Mouse (Mus musculus) layer of hippocampus, adult 8-10 months (tissue): ENCODE data around the gene Clip4. TPM values are rescaled to one million over a fixed set of nuclear protein-coding genes. Genes with fewer than 3 reads are reported as not detected.
A peak's percentile ranks its signal among the peaks of the same experiment; 100 is the strongest.
"Not testable (repeated sequence)": the region's sequence is repeated elsewhere in the genome, so short reads cannot be mapped to it uniquely, and the experiment has no call there.

Source experiments
- DNase-seq, 2 experiments: peaks; one replicate each; pipeline ENCODE4 v3.0.0; 2022; ENCODE audit warnings: low spot score in 2 of 2
- total RNA-seq, 4 experiments: library from RNA; stranded (reverse); gene quantifications; 2 replicates each; pipeline ENCODE4 v1.2.4; 2022

The Clip4 gene
- 10 to 100 TPM; 78.0 to 95.5 (median 87.4) TPM for total RNA-seq

GRCm38 (mm10) chr17:71768173-71768572, at the start of gene Clip4:
Clip4 (plus strand) TSS chr17:71768473.
- not testable (repeated sequence) for DNase-seq

DNA sequence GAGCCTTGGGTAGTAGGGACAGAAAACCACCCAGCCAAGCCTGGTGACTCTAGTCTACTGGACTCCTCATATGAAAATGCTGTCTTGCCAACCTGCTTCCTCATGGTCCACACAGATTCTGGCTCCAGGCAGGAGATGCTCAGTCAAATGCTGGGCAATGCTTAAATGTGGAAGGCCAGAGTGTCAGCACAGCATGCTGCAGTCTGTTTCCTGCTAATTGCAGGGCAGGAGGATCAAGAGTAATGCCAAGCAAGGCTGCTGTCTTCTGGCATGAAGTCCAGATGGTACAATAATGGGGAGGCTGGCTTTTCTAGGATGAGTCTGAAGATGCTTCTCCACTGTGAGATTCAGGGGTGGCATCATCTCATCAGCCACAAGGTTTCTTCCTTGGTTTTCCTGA, 47.8 kb upstream of the Clip4 start:
- DNase-seq = no peak

DNA sequence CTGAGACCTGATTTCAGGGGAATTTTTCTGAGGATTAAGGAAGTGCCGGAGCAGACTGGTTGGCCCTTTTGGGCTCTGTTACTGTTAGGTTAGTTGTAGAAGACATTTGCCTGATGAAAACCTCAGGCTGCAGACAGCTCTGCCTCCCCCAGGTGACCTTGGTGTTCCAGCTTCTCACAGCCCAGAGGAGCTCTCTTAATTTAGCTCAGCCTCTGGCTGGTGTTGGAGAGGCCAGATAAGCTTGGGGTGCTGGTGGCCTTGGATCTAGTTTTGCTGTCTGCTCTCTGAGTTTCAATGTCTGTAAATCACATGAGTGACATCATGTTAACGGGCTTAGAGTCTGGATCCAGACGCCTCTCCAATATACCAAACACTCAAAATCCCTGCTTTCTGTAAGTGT, 47.3 kb upstream of the Clip4 start:
- DNase-seq = no peak

- DNase-seq = no peak
Measured at GRCm38 (mm10) chr17:71730655-71731054, 37.6 kb upstream of the Clip4 start.

DNA sequence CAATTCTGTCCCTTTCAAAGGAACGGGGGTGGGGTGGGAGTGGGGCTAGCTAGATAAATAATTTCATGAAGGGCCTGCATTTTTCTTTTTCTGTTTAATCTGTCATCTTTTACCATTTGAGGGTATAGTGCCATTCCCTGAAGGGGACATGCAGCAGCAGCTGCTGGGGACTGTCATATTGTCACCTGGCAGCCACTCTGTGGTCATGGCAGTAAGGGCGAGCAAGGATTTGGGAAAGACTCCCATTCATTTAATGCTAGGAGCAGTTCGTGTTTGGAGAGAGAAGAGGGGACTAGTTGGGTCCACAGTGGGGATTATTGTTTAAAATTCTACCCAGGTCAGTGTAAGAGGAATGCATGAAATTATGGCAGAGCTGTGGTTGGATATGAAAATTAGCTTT, 31.8 kb upstream of the Clip4 start:
- DNase-seq = no peak

DNA sequence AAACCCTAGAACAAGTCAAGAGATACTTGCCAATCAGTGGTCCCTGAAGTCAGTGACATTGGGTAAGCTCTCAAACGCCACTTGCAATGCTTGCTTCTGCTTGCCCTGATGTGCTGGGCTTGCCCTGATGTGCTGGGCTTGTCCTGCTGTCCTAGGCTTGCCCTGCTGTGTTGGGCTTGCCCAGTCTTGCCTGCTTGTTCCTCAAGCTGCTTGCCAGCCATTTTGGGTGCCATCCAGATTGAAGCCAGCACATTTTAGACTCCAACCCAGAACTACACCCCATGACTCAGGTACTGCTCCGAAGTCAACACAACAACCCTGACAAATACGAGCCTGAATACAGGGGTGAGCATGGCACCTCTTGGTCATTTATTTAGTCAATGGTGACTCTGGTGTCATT, 26.1 kb upstream of the Clip4 start:
- no peak for DNase-seq

- peak; percentile 28 to 29 for DNase-seq
Measured at GRCm38 (mm10) chr17:71742935-71743334, 25.3 kb upstream of the Clip4 start.

GRCm38 (mm10) chr17:71746114-71746513, 22.2 kb upstream of the Clip4 start:
- DNase-seq = no peak

DNA sequence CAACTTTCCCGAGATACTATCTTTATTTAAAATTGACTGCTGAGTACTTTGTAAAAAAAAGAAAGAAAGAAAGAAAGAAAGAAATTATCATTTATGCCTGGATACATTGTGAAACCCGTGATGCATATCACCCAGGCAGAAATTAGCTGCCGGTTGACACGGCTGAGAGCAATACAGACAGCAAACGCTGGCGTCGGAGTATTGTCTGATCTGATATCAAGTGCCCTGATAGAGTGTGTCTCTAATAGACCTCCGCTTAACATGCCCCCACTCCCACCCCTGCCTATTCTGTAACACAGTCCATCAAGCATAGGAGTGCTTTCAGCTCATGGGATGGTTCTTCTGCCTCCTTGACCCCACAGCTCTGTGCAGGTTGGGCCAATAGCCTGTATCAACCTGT, 20.7 kb upstream of the Clip4 start:
- DNase-seq = no peak

- no peak for DNase-seq
Measured at GRCm38 (mm10) chr17:71749616-71750168, 18.6 kb upstream of the Clip4 start.

DNA sequence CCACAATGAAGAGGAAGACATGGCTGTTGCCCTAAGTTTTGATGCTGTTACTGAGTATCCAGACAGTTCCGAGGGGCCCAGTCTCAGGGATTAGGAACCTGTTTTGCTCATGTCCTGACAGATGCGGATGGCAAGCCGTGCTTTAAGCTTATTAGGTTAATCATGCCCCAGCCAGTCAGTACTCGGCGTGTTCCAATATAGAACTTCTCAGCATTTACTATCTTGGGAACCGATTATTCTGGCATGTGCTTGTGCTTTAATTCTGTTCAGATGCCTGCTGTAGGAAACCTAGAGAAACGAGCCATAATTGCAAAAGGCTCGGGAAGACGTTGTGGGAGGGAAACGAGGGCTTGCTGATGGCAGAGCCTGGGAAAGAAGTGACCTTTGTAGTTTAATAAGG, 15.4 kb upstream of the Clip4 start, which contains the start of gene Pcare:
Pcare (minus strand) TSS at position 64 of the 400 bp plus-strand sequence.
- no peak for DNase-seq

DNA sequence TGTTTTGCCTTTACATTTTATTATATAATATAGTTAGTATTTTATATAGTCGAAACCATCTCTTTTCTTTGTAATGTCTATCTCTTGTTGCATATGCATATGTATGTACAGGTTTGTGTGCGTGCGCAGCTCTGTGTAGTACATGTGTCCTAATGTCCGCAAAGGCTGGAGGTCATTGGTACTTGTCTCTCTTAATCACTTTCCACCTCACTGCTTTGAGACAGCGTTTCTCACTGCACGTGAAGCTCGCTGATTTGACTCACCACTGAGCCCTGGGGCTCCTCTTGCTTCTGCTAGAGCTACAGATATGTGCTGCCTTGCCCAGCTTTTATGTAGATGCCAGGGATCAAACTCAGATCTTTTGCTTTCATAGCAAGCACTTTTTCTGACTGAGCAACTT, 7.7 kb upstream of the Clip4 start:
- no peak for DNase-seq

DNA sequence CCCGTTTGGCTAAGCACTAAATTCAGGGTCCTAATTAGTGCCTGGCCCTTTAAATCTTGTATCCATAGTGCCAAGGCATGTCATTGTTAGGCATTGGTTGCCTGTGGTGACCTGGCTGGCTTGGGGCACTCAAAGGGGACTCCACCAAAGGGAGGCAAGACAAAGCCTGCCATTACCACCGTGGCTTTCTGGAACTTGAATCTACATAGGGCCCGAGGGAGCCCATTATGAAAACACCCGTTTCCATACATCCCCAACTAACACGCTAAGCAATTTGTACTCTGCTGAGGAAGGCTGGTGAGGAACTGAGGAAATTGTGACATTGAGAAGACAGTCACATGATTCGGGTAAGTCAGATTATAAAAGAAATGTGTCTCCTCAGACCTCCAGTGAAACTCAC, 1.3 kb downstream of the Clip4 start:
- DNase-seq = no peak

DNA sequence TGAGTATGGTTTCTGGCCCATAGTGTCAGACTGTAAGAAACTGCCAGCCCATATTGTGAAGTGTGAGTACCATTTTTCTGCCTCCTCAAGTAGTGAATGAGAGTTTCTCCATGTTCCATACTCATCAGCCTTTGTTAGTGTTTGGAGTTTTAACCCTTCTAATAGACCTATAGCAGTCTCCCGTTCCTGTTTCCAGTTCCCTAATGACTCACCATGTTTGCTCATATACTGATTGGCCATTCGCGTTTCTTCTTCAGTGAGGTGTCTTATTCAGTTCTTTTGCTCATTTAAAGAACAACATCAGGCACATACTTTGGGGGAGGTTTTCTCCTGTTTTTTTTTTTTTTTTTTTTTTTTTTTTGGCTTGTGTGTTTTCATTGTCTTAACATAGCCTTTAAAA, 2.4 kb downstream of the Clip4 start:
- no peak for DNase-seq

GRCm38 (mm10) chr17:71774173-71774572, 5.9 kb downstream of the Clip4 start:
- DNase-seq = no peak

GRCm38 (mm10) chr17:71775279-71775678, 7.0 kb downstream of the Clip4 start:
- DNase-seq = no peak

DNA sequence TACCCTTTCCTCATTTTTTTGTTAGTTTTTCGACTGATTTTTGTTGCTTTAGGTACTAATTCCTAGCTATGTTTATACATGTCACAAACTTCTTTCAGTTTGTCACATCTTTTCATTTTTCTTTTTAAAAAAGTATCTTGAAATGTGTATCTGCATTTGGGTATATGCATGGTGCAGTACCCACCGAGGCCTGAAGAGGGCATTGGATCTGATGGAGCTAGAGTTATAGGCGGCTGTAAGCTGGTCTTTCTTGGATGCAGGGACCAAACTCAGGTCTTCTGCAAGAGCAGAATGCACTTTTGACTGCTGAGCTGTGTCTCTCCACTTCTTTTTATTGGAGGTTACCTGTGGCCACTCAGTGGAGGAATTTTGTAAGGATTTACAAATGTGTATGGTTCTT, 10.4 kb downstream of the Clip4 start:
- no peak for DNase-seq

DNA sequence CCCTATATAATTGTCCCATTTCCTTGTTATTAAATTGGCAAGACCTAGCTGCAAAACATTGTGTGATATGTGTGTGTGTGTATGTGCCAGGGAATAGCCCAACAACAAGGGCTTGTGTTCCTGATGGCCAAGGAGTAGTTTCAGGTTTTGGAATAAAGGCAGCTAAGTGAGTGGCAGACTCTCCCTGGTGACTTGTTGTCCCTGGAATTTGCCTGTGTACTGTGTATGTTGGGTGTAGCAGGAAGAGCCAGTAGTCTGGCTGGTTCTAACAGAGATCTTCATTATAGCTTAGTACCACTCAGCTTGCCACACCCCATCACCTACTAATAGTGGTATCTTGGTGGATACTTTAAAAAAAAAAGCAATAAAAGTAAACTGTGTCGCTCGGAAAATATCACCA, 12.2 kb downstream of the Clip4 start:
- no peak for DNase-seq

DNA sequence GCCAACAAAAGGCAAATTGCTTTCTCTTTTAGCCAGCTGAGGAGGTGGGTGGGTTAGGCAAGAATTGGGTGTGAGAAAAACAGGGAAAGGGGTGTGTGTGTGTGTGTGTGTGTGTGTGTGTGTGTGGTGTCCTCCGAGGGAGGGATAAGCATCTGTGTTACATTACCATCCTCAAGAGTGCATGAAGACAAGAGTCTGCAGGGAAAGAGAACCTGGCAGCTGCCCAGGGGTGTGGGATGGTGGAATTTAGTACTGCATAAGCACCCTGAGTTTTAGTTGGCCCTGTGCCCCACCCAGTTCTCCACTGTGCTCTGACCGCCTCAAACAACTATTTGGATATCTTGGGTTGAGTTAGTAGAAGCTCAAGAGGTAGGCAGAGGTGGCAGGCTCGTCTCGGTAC, 12.7 kb downstream of the Clip4 start:
- DNase-seq = peak; percentile 57 to 59

DNA sequence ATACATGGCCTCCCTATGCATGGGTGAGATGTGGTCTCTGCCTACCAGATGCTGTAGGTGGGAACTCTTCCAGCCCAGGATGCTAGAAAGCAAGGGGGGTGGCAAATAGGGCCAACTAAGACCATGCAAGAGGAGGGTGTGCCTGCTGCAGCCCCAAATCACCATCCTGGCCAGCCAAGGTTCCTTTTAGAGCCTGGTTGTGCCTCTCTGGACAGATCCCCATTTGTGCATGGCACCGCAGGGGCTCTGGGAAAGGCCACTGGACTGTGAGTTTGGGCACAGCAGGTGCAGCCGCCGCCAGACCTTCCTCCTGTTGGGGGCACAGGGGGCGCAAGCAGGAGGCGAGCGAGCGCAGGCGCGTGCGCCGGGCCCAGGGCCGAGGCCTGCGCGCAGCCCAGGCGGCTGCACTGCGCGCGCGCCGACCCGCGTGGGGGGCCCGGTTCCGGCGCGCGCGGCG, 14.0 kb downstream of the Clip4 start:
- peak in 1 of 2 experiments; percentile 26 for DNase-seq

DNA sequence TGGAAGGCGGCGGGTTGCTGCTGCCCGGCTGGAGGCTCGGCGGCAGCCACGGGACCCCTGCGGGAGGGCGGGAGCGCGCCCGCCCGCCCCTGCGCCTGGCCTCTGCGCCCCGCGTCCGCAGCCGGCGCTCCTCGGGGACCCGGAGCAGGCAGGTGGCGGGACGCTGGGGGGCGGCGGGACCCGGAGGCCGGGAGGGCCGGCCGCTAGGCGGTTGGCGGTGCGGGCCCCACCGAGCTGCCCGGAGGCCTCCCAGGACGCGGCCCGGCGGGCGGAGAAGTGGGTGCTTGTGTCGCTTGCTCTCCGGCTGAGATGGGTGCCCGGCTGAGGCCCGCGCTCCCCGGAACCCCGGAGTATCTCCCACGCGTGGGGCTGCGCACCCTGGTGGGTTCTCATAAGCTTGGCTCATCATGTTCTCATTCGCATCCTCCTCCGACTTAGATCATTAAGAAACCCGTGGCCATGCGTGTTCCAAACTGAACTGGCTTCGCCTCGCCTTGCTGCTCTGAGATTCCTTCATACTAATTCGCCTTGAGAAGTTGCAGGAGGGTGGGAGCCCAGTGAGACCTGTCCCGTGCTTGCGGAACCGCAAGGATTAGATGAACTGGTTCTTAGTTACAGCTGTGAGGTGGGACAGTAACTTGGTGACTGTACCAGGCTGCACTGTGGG, 14.6 kb downstream of the Clip4 start:
- DNase-seq = peak; percentile 34 to 50

GRCm38 (mm10) chr17:71783366-71783735, 15.1 kb downstream of the Clip4 start:
- no peak for DNase-seq

- DNase-seq = no peak
Measured at GRCm38 (mm10) chr17:71786456-71786855, 18.2 kb downstream of the Clip4 start.
